Mouse (Mus musculus) midbrain, embryonic 16.5 days (tissue): ENCODE measurements around the gene Fcmr. TPM values are rescaled to one million over a fixed set of nuclear protein-coding genes. Genes with fewer than 3 reads are reported as not detected.

ENCODE experiments used
- ATAC-seq: fragments of 200-750 bp; cut with Nextera tagmentation; 2 replicates; pipeline ENCODE4 v1.8.0; 2017; ENCODE audit warnings: moderate TSS enrichment
- H3K27ac ChIP-seq: fragments of 300-500 bp; sonication (generic); 2 replicates; pipeline ENCODE4 v1.5.1; 2014; ENCODE audit warnings: mild to moderate bottlenecking, low read length, mixed read lengths
- H3K27me3 ChIP-seq: fragments of 300-500 bp; sonication (generic); 2 replicates; pipeline ENCODE4 v1.6.1; 2014; ENCODE audit warnings: low read depth, low read length, mixed read lengths; ENCODE audit not compliant: control insufficient read depth, insufficient read depth
- H3K36me3 ChIP-seq: fragments of 300-500 bp; sonication (generic); 2 replicates; pipeline ENCODE4 v1.6.1; 2014; ENCODE audit warnings: mild to moderate bottlenecking, low read length, moderate library complexity, mixed read lengths; ENCODE audit not compliant: control insufficient read depth, insufficient read depth
- H3K4me1 ChIP-seq: fragments of 300-500 bp; sonication (generic); 2 replicates; pipeline ENCODE4 v1.6.1; 2014; ENCODE audit warnings: mild to moderate bottlenecking, low read length, mixed read lengths; ENCODE audit not compliant: control insufficient read depth, insufficient read depth
- H3K4me2 ChIP-seq: fragments of 300-500 bp; sonication (generic); 2 replicates; pipeline ENCODE4 v1.6.1; 2014; ENCODE audit warnings: mild to moderate bottlenecking, low read length, mixed read lengths
- H3K4me3 ChIP-seq: fragments of 300-500 bp; sonication (generic); 2 replicates; pipeline ENCODE4 v1.5.1; 2014; ENCODE audit warnings: low read depth, mild to moderate bottlenecking, low read length, moderate library complexity, mixed read lengths
- H3K9ac ChIP-seq: fragments of 300-500 bp; sonication (generic); 2 replicates; pipeline ENCODE4 v1.6.1; 2014; ENCODE audit warnings: low read depth, low read length, mixed read lengths
- H3K9me3 ChIP-seq: fragments of 300-500 bp; sonication (generic); replicated peaks from 2 replicates; pipeline ENCODE4 v1.6.1; 2014; ENCODE audit warnings: mild to moderate bottlenecking, low read length, mixed read lengths; ENCODE audit not compliant: control insufficient read depth, poor library complexity, severe bottlenecking
- WGBS: fragments of 180-500 bp; shearing (Covaris S2); extraction: QIAGEN DNeasy Blood & Tissue Kit; methylation state at CpG from one replicate; pipeline ENCODE4 v1.1.7; 2014; 5-methylcytosine and 5-hydroxymethylcytosine counted together
- polyA plus RNA-seq: library from polyadenylated mRNA; unstranded; fragments of >200 nt; fragmentation: Nextera tagmentation; extraction: Ambion mirVana; gene quantifications from 2 replicates; pipeline ENCODE4 v1.2.1, GENCODE M21; 2015

The Fcmr gene
- polyA plus RNA-seq, 1 experiment from 2014 or later = 0.74 TPM

GRCm38 (mm10) chr1:130918323-130918980, 53.0 kb downstream of the Fcmr start:
- no peak overlapping the region for H3K4me3 ChIP-seq
- WGBS = 67% methylated on average over 1 of the region's 1 CpGs
- H3K9ac ChIP-seq = no peak overlapping the region
- ATAC-seq = no peak
- no peak overlapping the region for H3K27ac ChIP-seq
- no peaks in the 10 kb centered on the region for H3K4me1 ChIP-seq
- no peaks in the 10 kb centered on the region for H3K27me3 ChIP-seq
- no peak overlapping the region for H3K4me2 ChIP-seq
- H3K9me3 ChIP-seq = no peaks in the 10 kb centered on the region
- H3K36me3 ChIP-seq = no peaks in the 10 kb centered on the region

DNA sequence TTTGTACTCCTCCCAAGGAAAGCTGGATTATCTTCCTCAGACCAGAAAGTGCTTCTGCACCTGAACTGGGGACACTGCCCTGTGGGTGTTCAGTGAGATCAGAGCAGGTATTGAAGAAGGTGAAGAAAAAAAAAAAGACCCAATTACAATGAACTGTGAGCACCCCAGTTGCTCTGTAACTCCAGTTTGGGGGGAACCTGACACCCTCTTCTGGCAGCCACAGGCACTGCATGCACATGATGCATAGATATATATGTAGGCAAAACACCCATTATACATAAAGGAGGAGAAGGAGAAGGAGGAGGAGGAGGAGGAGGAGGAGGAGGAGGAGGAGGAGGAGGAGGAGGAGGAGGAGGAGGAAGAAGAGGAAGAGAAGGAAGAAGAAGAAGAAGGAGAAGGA, 61.0 kb downstream of the Fcmr start:
- H3K9me3 ChIP-seq = no peaks in the 10 kb centered on the region
- no peak overlapping the region for H3K4me2 ChIP-seq
- ATAC-seq = no peak
- H3K4me3 ChIP-seq = no peak overlapping the region
- no peaks in the 10 kb centered on the region for H3K27me3 ChIP-seq
- H3K27ac ChIP-seq = no peak overlapping the region
- no peaks in the 10 kb centered on the region for H3K36me3 ChIP-seq
- no peak overlapping the region for H3K9ac ChIP-seq
- H3K4me1 ChIP-seq = no peaks in the 10 kb centered on the region

Other genes with a start within 250 kb of the Fcmr start
- not detected in 2 replicates for gene Zp3r, start 236.0 kb upstream of the Fcmr start, polyA plus RNA-seq
- 0.05 TPM in 1 of 2 replicates, not detected in the other for gene C4bp, start 204.0 kb upstream of the Fcmr start, polyA plus RNA-seq
- gene Gm29427, start 149.9 kb upstream of the Fcmr start, polyA plus RNA-seq = not detected in 2 replicates
- gene Yod1, start 148.3 kb upstream of the Fcmr start, polyA plus RNA-seq = 15.3 and 17.1 TPM in 2 replicates
- gene Pfkfb2, start 136.4 kb upstream of the Fcmr start, polyA plus RNA-seq = 24.1 and 26.6 TPM in 2 replicates
- 0.09 and 0.38 TPM in 2 replicates for gene AA986860, start 133.7 kb upstream of the Fcmr start, polyA plus RNA-seq
- gene Fcamr, start 64.8 kb upstream of the Fcmr start, polyA plus RNA-seq = not detected in 2 replicates
- not detected in 2 replicates for gene Pigr, start 39.0 kb upstream of the Fcmr start, polyA plus RNA-seq
- gene Il24, start 21.8 kb downstream of the Fcmr start, polyA plus RNA-seq = not detected in 2 replicates
- not detected in 2 replicates for gene Il20, start 45.8 kb downstream of the Fcmr start, polyA plus RNA-seq
- gene Il19, start 74.4 kb downstream of the Fcmr start, polyA plus RNA-seq = not detected in 2 replicates
- gene Il10, start 154.2 kb downstream of the Fcmr start, polyA plus RNA-seq = not detected in 2 replicates
- 12.6 and 14.9 TPM in 2 replicates for gene Mapkapk2, start 232.2 kb downstream of the Fcmr start, polyA plus RNA-seq